Mouse (Mus musculus): Measurements from ENCODE around the gene Zc3hav1. TPM values are rescaled to one million over a fixed set of nuclear protein-coding genes. Genes with fewer than 3 reads are reported as not detected.
"Not testable (repeated sequence)": the region's sequence is repeated elsewhere in the genome, so short reads cannot be mapped to it uniquely, and the experiment has no call there.

Gene Zc3hav1
- total and polyA plus RNA-seq, 2 experiments from 2014 or later, result 2.1 to 3.5 TPM

GRCm38 (mm10) chr6:38358253-38359027, 4.0 kb upstream of the Zc3hav1 start:
- Histone ChIP-seq H3K27me3 (ENCODE audit: insufficient read depth, low read length) (peaks cover 22% of the 10 kb centered on the region), H3K9me3 (ENCODE audit: low read length) (no peaks in the 10 kb centered on the region), H3K4me2 (ENCODE audit: low read depth, low read length, poor library complexity, severe bottlenecking) (no peak overlapping the region), H3K27ac (ENCODE audit: low read depth, low read length) (no peak overlapping the region), H3K9ac (replicated peaks; ENCODE audit: low read length, poor library complexity, severe bottlenecking) (no peak overlapping the region), H3K4me3 (ENCODE audit: low read depth, low read length) (no peak overlapping the region), H3K36me3 (ENCODE audit: insufficient read depth, low read length) (no peaks in the 10 kb centered on the region), H3K4me1 (ENCODE audit: insufficient read depth, low read length) (no peaks in the 10 kb centered on the region)
- TF ChIP-seq CTCF (IDR thresholded peaks at IDR 0.05), result no peak
- DNase-seq (ENCODE audit: low spot score) (no peak), ATAC-seq (ENCODE audit: low FRiP score) (no peak)
- WGBS, result 74% methylated on average over 8 of the region's 8 CpGs

- Histone ChIP-seq H3K4me1 (ENCODE audit: insufficient read depth, low read length) (no peaks in the 10 kb centered on the region), H3K4me3 (ENCODE audit: low read depth, low read length) (no peak overlapping the region), H3K27me3 (ENCODE audit: insufficient read depth, low read length) (peaks cover 28% of the 10 kb centered on the region), H3K4me2 (ENCODE audit: low read depth, low read length, poor library complexity, severe bottlenecking) (no peak overlapping the region), H3K9ac (replicated peaks; ENCODE audit: low read length, poor library complexity, severe bottlenecking) (no peak overlapping the region), H3K36me3 (ENCODE audit: insufficient read depth, low read length) (no peaks in the 10 kb centered on the region), H3K27ac (ENCODE audit: low read depth, low read length) (no peak overlapping the region), H3K9me3 (ENCODE audit: low read length) (no peaks in the 10 kb centered on the region)
- no peak for TF ChIP-seq CTCF (IDR thresholded peaks at IDR 0.05)
- ATAC-seq (ENCODE audit: low FRiP score) (no peak), DNase-seq (ENCODE audit: low spot score) (no peak)
- 41% methylated on average over 5 of the region's 5 CpGs for WGBS
Measured at GRCm38 (mm10) chr6:38357603-38358252, 3.3 kb upstream of the Zc3hav1 start.

- DNase-seq (ENCODE audit: low spot score); H3K27ac ChIP-seq (ENCODE audit: low read depth, low read length); H3K9ac ChIP-seq (replicated peaks; ENCODE audit: low read length, poor library complexity, severe bottlenecking); H3K4me2 ChIP-seq (ENCODE audit: low read depth, low read length, poor library complexity, severe bottlenecking); H3K9me3 ChIP-seq (ENCODE audit: low read length); H3K4me3 ChIP-seq (ENCODE audit: low read depth, low read length); H3K4me1 ChIP-seq (ENCODE audit: insufficient read depth, low read length); ATAC-seq (ENCODE audit: low FRiP score); H3K36me3 ChIP-seq (ENCODE audit: insufficient read depth, low read length): not testable (repeated sequence)
- peaks cover 37% of the 10 kb centered on the region for H3K27me3 ChIP-seq (ENCODE audit: insufficient read depth, low read length)
- 79% methylated on average over 15 of the region's 15 CpGs for WGBS
Measured at GRCm38 (mm10) chr6:38356661-38357433, 2.4 kb upstream of the Zc3hav1 start.

GRCm38 (mm10) chr6:38355862-38356261, 1.5 kb upstream of the Zc3hav1 start:
- no peak overlapping the region for H3K9ac ChIP-seq (replicated peaks; ENCODE audit: low read length, poor library complexity, severe bottlenecking)
- H3K4me1 ChIP-seq (ENCODE audit: insufficient read depth, low read length), result no peaks in the 10 kb centered on the region
- H3K4me3 ChIP-seq (ENCODE audit: low read depth, low read length), result no peak overlapping the region
- no peaks in the 10 kb centered on the region for H3K9me3 ChIP-seq (ENCODE audit: low read length)
- H3K27ac ChIP-seq (ENCODE audit: low read depth, low read length), result no peak overlapping the region
- H3K27me3 ChIP-seq (ENCODE audit: insufficient read depth, low read length), result peaks cover 44% of the 10 kb centered on the region
- no peak overlapping the region for H3K4me2 ChIP-seq (ENCODE audit: low read depth, low read length, poor library complexity, severe bottlenecking)
- WGBS, result 22% methylated on average over 7 of the region's 7 CpGs
- H3K36me3 ChIP-seq (ENCODE audit: insufficient read depth, low read length), result no peaks in the 10 kb centered on the region
- ATAC-seq (ENCODE audit: low FRiP score), result no peak
- TF ChIP-seq CTCF (IDR thresholded peaks at IDR 0.05), result no peak
- DNase-seq (ENCODE audit: low spot score), result no peak

GRCm38 (mm10) chr6:38355354-38355823, 986 bp upstream of the Zc3hav1 start:
- TF ChIP-seq CTCF (IDR thresholded peaks at IDR 0.05), result no peak
- Histone ChIP-seq H3K4me3 (ENCODE audit: low read depth, low read length) (no peak overlapping the region), H3K27ac (ENCODE audit: low read depth, low read length) (no peak overlapping the region), H3K27me3 (ENCODE audit: insufficient read depth, low read length) (peaks cover 49% of the 10 kb centered on the region), H3K9me3 (ENCODE audit: low read length) (no peaks in the 10 kb centered on the region), H3K9ac (replicated peaks; ENCODE audit: low read length, poor library complexity, severe bottlenecking) (no peak overlapping the region), H3K4me1 (ENCODE audit: insufficient read depth, low read length) (no peaks in the 10 kb centered on the region), H3K4me2 (ENCODE audit: low read depth, low read length, poor library complexity, severe bottlenecking) (no peak overlapping the region), H3K36me3 (ENCODE audit: insufficient read depth, low read length) (no peaks in the 10 kb centered on the region)
- ATAC-seq (ENCODE audit: low FRiP score), result no peak
- WGBS, result 4% methylated on average over 8 of the region's 8 CpGs
- no peak for DNase-seq (ENCODE audit: low spot score)
